Mouse (Mus musculus): ENCODE measurements around the gene Ift52. TPM values are rescaled to one million over a fixed set of nuclear protein-coding genes. Genes with fewer than 3 reads are reported as not detected.

Ift52 gene
- total RNA-seq, 1 experiment: 15.5 TPM

DNA sequence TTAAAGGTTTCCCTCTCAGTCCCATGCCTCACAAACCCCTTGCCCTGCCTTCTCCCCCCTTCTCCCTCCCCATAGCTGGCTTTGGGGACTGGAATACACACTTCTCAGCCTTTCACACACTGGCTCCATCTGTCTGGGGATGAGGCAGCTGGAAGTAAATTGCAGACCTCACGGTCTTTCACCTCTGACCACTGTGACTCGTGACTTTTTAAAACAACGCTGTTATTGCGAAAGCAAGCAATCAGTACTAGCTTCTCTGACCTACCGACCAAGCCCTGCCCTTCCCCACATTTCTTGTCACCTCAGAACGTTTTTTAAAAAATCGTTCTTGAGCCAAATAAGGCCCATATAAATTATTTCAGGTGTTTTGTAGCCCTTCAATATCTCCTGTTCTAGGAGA is 44.4 kb upstream of the Ift52 start:
- in situ Hi-C loops (cut with MboI; ENCODE audit: low sequenced_read_pairs in 2 of 2, unreplicated experiment in 2 of 2): loop anchor here in 1 of 2 experiments (25.0 kb wide), 1 partner anchor 365 kb away; no protein-coding TSS in a partner anchor
- Histone ChIP-seq H3K4me1 (ENCODE audit: control insufficient read depth in 2 of 2, insufficient read depth in 2 of 2, low read length in 2 of 2, poor library complexity in 1 of 2) (peaks cover 0 to 10% of the 10 kb centered on the region in 2 experiments; a peak in 1 of 4 replicates), H3K27ac (ENCODE audit: insufficient read depth, low read depth, low read length, poor library complexity, severe bottlenecking) (no peak overlapping the region), H3K9me3 (ENCODE audit: control insufficient read depth, insufficient read depth, low read depth, low read length) (no peaks in the 10 kb centered on the region), H3K9ac (ENCODE audit: insufficient read depth, low read depth, low read length, poor library complexity, severe bottlenecking) (no peak overlapping the region), H3K4me3 (ENCODE audit: insufficient read depth in 1 of 2, low read depth in 1 of 2, low read length in 2 of 2, poor library complexity in 1 of 2, severe bottlenecking in 1 of 2) (no peak overlapping the region), H3K36me3 (ENCODE audit: control insufficient read depth, insufficient read depth, low read length, poor library complexity, severe bottlenecking) (no peaks in the 10 kb centered on the region)
- no peak for DNase-seq (ENCODE audit: low read depth, low spot score)
- TF ChIP-seq ZC3H11A (IDR thresholded peaks at IDR 0.05; ENCODE audit: borderline replicate concordance, low read depth, low read length) (no peak), HCFC1 (IDR thresholded peaks at IDR 0.05; ENCODE audit: borderline replicate concordance, insufficient read depth, low read length) (no peak), ZNF384 (IDR thresholded peaks at IDR 0.05; ENCODE audit: low read depth, low read length) (no peak), CHD2 (IDR thresholded peaks at IDR 0.05; ENCODE audit: low read depth, low read length) (no peak), MAFK (IDR thresholded peaks at IDR 0.05; ENCODE audit: insufficient read depth, low read depth, low read length) (no peak)

DNA sequence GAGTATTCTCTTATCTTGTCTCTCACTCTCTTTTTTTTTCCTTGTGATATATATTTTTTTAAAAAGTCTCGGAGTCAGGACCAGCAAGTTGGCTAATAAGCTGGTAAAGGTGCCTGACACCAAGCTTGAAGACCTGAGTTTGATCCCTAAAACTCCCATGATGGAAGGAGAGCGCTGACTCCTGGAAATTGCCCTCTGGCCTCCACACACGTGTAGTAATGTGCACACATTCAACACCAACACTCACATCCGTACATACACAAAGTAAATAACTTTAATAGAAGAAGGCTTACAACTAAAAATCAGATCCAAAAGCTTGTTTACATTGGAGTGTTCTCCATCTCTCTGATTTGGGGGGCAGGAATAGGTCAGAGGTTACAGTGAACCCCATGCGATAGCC is 43.9 kb upstream of the Ift52 start:
- no peak overlapping the region for H3K9ac ChIP-seq (ENCODE audit: insufficient read depth, low read depth, low read length, poor library complexity, severe bottlenecking)
- no peak overlapping the region for H3K27ac ChIP-seq (ENCODE audit: insufficient read depth, low read depth, low read length, poor library complexity, severe bottlenecking)
- DNase-seq (ENCODE audit: low read depth, low spot score): no peak
- peaks cover 0 to 10% of the 10 kb centered on the region in 2 experiments; a peak in 1 of 4 replicates for H3K4me1 ChIP-seq (ENCODE audit: control insufficient read depth in 2 of 2, insufficient read depth in 2 of 2, low read length in 2 of 2, poor library complexity in 1 of 2)
- in situ Hi-C loops (cut with MboI; ENCODE audit: low sequenced_read_pairs in 2 of 2, unreplicated experiment in 2 of 2): loop anchor here in 1 of 2 experiments (25.0 kb wide), 1 partner anchor 364 kb away; no protein-coding TSS in a partner anchor
- no peaks in the 10 kb centered on the region for H3K9me3 ChIP-seq (ENCODE audit: control insufficient read depth, insufficient read depth, low read depth, low read length)
- H3K4me3 ChIP-seq (ENCODE audit: insufficient read depth in 1 of 2, low read depth in 1 of 2, low read length in 2 of 2, poor library complexity in 1 of 2, severe bottlenecking in 1 of 2): no peak overlapping the region
- H3K36me3 ChIP-seq (ENCODE audit: control insufficient read depth, insufficient read depth, low read length, poor library complexity, severe bottlenecking): no peaks in the 10 kb centered on the region
- TF ChIP-seq MAFK (IDR thresholded peaks at IDR 0.05; ENCODE audit: insufficient read depth, low read depth, low read length): no peak
- no peak for TF ChIP-seq HCFC1 (IDR thresholded peaks at IDR 0.05; ENCODE audit: borderline replicate concordance, insufficient read depth, low read length)
- TF ChIP-seq ZC3H11A (IDR thresholded peaks at IDR 0.05; ENCODE audit: borderline replicate concordance, low read depth, low read length): no peak
- TF ChIP-seq CHD2 (IDR thresholded peaks at IDR 0.05; ENCODE audit: low read depth, low read length): no peak
- TF ChIP-seq ZNF384 (IDR thresholded peaks at IDR 0.05; ENCODE audit: low read depth, low read length): no peak

DNA sequence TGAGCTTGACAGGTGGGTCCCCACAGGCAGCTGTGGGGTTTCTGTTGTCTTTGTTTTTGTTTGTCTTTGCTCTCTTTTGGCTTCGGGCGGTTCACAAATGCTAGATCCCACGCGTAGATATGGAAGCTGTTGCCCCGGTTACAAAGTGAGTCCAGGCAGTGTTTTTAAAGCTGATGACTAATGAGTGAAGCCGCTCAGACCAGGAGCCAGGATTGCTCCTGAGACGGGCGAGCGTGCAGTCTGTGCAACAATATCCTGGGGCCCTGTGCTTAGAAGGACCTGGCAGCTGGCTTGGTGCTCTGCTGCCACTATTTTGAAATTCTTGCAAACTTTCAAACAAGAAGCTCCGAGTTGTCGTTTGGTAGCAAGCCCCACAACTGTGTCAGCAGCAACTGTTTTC is 43.5 kb upstream of the Ift52 start:
- H3K36me3 ChIP-seq (ENCODE audit: control insufficient read depth, insufficient read depth, low read length, poor library complexity, severe bottlenecking): no peaks in the 10 kb centered on the region
- in situ Hi-C loops (cut with MboI; ENCODE audit: low sequenced_read_pairs in 2 of 2, unreplicated experiment in 2 of 2): loop anchor here in 1 of 2 experiments (25.0 kb wide), 1 partner anchor 364 kb away; no protein-coding TSS in a partner anchor
- no peaks in the 10 kb centered on the region for H3K9me3 ChIP-seq (ENCODE audit: control insufficient read depth, insufficient read depth, low read depth, low read length)
- DNase-seq (ENCODE audit: low read depth, low spot score): no peak
- peaks cover 0 to 10% of the 10 kb centered on the region in 2 experiments; a peak in 1 of 4 replicates for H3K4me1 ChIP-seq (ENCODE audit: control insufficient read depth in 2 of 2, insufficient read depth in 2 of 2, low read length in 2 of 2, poor library complexity in 1 of 2)
- H3K27ac ChIP-seq (ENCODE audit: insufficient read depth, low read depth, low read length, poor library complexity, severe bottlenecking): no peak overlapping the region
- no peak overlapping the region for H3K9ac ChIP-seq (ENCODE audit: insufficient read depth, low read depth, low read length, poor library complexity, severe bottlenecking)
- TF ChIP-seq HCFC1 (IDR thresholded peaks at IDR 0.05; ENCODE audit: borderline replicate concordance, insufficient read depth, low read length) (no peak), MAFK (IDR thresholded peaks at IDR 0.05; ENCODE audit: insufficient read depth, low read depth, low read length) (no peak), ZNF384 (IDR thresholded peaks at IDR 0.05; ENCODE audit: low read depth, low read length) (no peak), ZC3H11A (IDR thresholded peaks at IDR 0.05; ENCODE audit: borderline replicate concordance, low read depth, low read length) (no peak), CHD2 (IDR thresholded peaks at IDR 0.05; ENCODE audit: low read depth, low read length) (no peak)
- no peak overlapping the region for H3K4me3 ChIP-seq (ENCODE audit: insufficient read depth in 1 of 2, low read depth in 1 of 2, low read length in 2 of 2, poor library complexity in 1 of 2, severe bottlenecking in 1 of 2)

DNA sequence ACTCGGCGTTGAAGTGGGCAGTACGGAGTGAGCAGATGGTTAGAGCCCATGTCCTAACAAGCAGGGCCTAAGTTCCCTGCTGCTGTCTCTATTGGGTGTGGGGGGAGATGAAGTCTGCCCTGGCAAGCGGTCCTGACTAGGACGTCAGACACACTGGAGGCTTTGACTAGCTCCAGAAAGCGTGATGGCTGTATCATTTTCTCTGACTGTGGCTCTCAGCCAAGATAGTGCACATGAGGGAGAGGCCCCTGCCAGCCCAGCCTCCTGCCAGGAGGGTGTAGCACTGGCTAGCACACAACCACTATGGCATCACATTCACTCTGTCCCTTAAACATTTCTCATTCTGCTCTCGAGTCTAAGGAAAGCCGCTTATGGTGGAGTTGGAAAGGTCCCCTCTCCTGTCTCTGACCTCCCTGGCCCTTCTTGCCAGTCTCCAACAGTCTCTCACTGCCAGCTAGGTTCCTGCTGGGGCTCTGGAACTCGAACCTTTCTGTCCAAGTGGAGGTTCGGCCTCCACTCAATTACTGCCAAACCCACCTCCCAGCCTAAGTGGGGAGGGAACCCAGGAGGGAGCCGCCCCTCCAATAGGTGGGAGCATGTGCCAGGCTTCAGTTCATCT is 41.9 kb upstream of the Ift52 start:
- no peaks in the 10 kb centered on the region for H3K36me3 ChIP-seq (ENCODE audit: control insufficient read depth, insufficient read depth, low read length, poor library complexity, severe bottlenecking)
- DNase-seq (ENCODE audit: low read depth, low spot score): no peak
- no peak for TF ChIP-seq ZNF384 (IDR thresholded peaks at IDR 0.05; ENCODE audit: low read depth, low read length)
- no peak for TF ChIP-seq ZC3H11A (IDR thresholded peaks at IDR 0.05; ENCODE audit: borderline replicate concordance, low read depth, low read length)

More for the DNA sequence above, 41.9 kb upstream of the Ift52 start:
- peaks cover 0 to 10% of the 10 kb centered on the region in 2 experiments; a peak in 1 of 4 replicates for H3K4me1 ChIP-seq (ENCODE audit: control insufficient read depth in 2 of 2, insufficient read depth in 2 of 2, low read length in 2 of 2, poor library complexity in 1 of 2)
- no peak overlapping the region for H3K4me3 ChIP-seq (ENCODE audit: insufficient read depth in 1 of 2, low read depth in 1 of 2, low read length in 2 of 2, poor library complexity in 1 of 2, severe bottlenecking in 1 of 2)
- H3K27ac ChIP-seq (ENCODE audit: insufficient read depth, low read depth, low read length, poor library complexity, severe bottlenecking): no peak overlapping the region
- H3K9me3 ChIP-seq (ENCODE audit: control insufficient read depth, insufficient read depth, low read depth, low read length): no peaks in the 10 kb centered on the region
- in situ Hi-C loops (cut with MboI; ENCODE audit: low sequenced_read_pairs in 2 of 2, unreplicated experiment in 2 of 2): no loop called here
- H3K9ac ChIP-seq (ENCODE audit: insufficient read depth, low read depth, low read length, poor library complexity, severe bottlenecking): no peak overlapping the region
